Mouse (Mus musculus) limb, embryonic 13.5 days (tissue): Measurements from ENCODE around the gene Nfia. TPM values are rescaled to one million over a fixed set of nuclear protein-coding genes. Genes with fewer than 3 reads are reported as not detected.

Source experiments
- ATAC-seq: fragments of 200-750 bp; cut with Nextera tagmentation; 2 replicates; pipeline ENCODE4 v1.8.0; 2017; ENCODE audit warnings: low read depth, moderate number of reproducible peaks, moderate TSS enrichment; ENCODE audit not compliant: low FRiP score
- H3K27ac ChIP-seq: fragments of 300-500 bp; sonication (generic); 2 replicates; pipeline ENCODE4 v1.5.1; 2015; ENCODE audit warnings: inconsistent platforms, mild to moderate bottlenecking, moderate library complexity
- H3K27me3 ChIP-seq: fragments of 300-500 bp; sonication (generic); 2 replicates; pipeline ENCODE4 v1.6.1; 2015; ENCODE audit warnings: mild to moderate bottlenecking, inconsistent platforms
- H3K36me3 ChIP-seq: fragments of 300-500 bp; sonication (generic); 2 replicates; pipeline ENCODE4 v1.6.1; 2015; ENCODE audit warnings: inconsistent platforms, mild to moderate bottlenecking, moderate library complexity
- H3K4me1 ChIP-seq: fragments of 300-500 bp; sonication (generic); 2 replicates; pipeline ENCODE4 v1.6.1; 2015; ENCODE audit warnings: inconsistent platforms
- H3K4me2 ChIP-seq: fragments of 300-500 bp; sonication (generic); replicated peaks from 2 replicates; pipeline ENCODE4 v1.6.1; 2015; ENCODE audit warnings: inconsistent platforms, mild to moderate bottlenecking, moderate library complexity
- H3K4me3 ChIP-seq: fragments of 300-500 bp; sonication (generic); 2 replicates; pipeline ENCODE4 v1.5.1; 2015; ENCODE audit warnings: moderate library complexity, mild to moderate bottlenecking, inconsistent platforms
- H3K9ac ChIP-seq: fragments of 300-500 bp; sonication (generic); 2 replicates; pipeline ENCODE4 v1.6.1; 2015; ENCODE audit warnings: mild to moderate bottlenecking, inconsistent platforms
- H3K9me3 ChIP-seq: fragments of 300-500 bp; sonication (generic); 2 replicates; pipeline ENCODE4 v1.6.1; 2016; ENCODE audit warnings: inconsistent platforms
- WGBS: fragments of 180-500 bp; shearing (Covaris S2); methylation state at CpG from one replicate; pipeline ENCODE4 v1.1.7; 2015; 5-methylcytosine and 5-hydroxymethylcytosine counted together
- polyA plus RNA-seq: library from polyadenylated mRNA; unstranded; fragments of >200 nt; fragmentation: Nextera tagmentation; extraction: Ambion mirVana; gene quantifications from 2 replicates; pipeline ENCODE4 v1.2.1, GENCODE M21; 2015

The Nfia gene
- polyA plus RNA-seq, 1 experiment from 2014 or later: 88.3 TPM

GRCm38 (mm10) chr4:97751483-97752251, 20.9 kb upstream of the Nfia start:
- peak overlapping the region; percentile 70 for H3K27ac ChIP-seq
- peak overlapping the region; percentile 51 for H3K4me3 ChIP-seq
- H3K27me3 ChIP-seq: peaks cover 5% of the 10 kb centered on the region
- peaks cover 57% of the 10 kb centered on the region for H3K4me1 ChIP-seq
- no peaks in the 10 kb centered on the region for H3K36me3 ChIP-seq
- H3K4me2 ChIP-seq: peak overlapping the region; percentile 94
- ATAC-seq: peak; percentile 45
- under 1% methylated on average over 40 of the region's 40 CpGs for WGBS
- no peaks in the 10 kb centered on the region for H3K9me3 ChIP-seq
- peak overlapping the region; percentile 76 for H3K9ac ChIP-seq

GRCm38 (mm10) chr4:97752276-97753010, 20.1 kb upstream of the Nfia start:
- Histone ChIP-seq H3K4me1 (peaks cover 58% of the 10 kb centered on the region), H3K9ac (peak overlapping the region; percentile 76), H3K27me3 (peaks cover 5% of the 10 kb centered on the region), H3K4me3 (peak overlapping the region; percentile 51), H3K4me2 (peak overlapping the region; percentile 94), H3K9me3 (no peaks in the 10 kb centered on the region), H3K27ac (peak overlapping the region; percentile 70; the same call in 1 of the 2 replicates), H3K36me3 (no peaks in the 10 kb centered on the region)
- ATAC-seq: no peak
- WGBS: 40% methylated on average over 5 of the region's 5 CpGs

DNA sequence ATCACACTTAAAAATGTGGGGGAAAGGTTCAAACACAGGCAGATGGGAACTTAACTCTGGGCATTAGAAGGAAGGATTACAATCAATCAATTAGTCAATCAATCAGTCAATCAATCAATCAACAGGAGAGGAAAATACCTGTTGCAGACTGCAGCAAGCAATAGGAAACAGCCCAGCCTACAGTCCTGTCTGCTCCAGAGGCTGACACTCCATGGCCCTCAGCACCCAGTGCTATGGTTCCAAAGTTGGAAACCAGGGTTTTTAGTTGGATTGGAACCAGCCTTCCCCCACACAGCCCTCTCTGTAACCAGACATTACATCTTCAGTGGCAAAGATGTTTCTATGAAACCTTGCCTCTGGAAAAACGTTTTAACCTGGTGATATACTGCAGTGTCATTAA, 19.0 kb upstream of the Nfia start:
- Histone ChIP-seq H3K4me1 (peaks cover 62% of the 10 kb centered on the region), H3K9me3 (no peaks in the 10 kb centered on the region), H3K27ac (no peak overlapping the region), H3K4me3 (no peak overlapping the region), H3K27me3 (peaks cover 5% of the 10 kb centered on the region), H3K4me2 (0 out of 2 replicates have a peak overlapping the region, but pooled peaks have one; percentile 34), H3K9ac (no peak overlapping the region), H3K36me3 (no peaks in the 10 kb centered on the region)
- no peak for ATAC-seq
- 15% methylated on average over 1 of the region's 1 CpGs for WGBS

- WGBS: 37% methylated on average over 12 of the region's 12 CpGs
- no peak overlapping the region; the same call in 1 of the 2 replicates for H3K9ac ChIP-seq
- ATAC-seq: no peak
- peak overlapping the region; percentile 34; the same call in 1 of the 2 replicates for H3K4me2 ChIP-seq
- H3K4me3 ChIP-seq: no peak overlapping the region
- no peaks in the 10 kb centered on the region for H3K9me3 ChIP-seq
- H3K36me3 ChIP-seq: no peaks in the 10 kb centered on the region
- H3K4me1 ChIP-seq: peaks cover 69% of the 10 kb centered on the region
- H3K27me3 ChIP-seq: peaks cover 5% of the 10 kb centered on the region
- H3K27ac ChIP-seq: peak overlapping the region; percentile 22; the same call in 1 of the 2 replicates
Measured at GRCm38 (mm10) chr4:97754241-97754640, 18.3 kb upstream of the Nfia start.

- Histone ChIP-seq H3K36me3 (no peaks in the 10 kb centered on the region), H3K9ac (peak overlapping the region; percentile 73), H3K9me3 (no peaks in the 10 kb centered on the region), H3K4me2 (peak overlapping the region; percentile 70), H3K27me3 (peaks cover 5% of the 10 kb centered on the region), H3K4me3 (peak overlapping the region; percentile 58), H3K27ac (peak overlapping the region; percentile 82), H3K4me1 (peaks cover 55% of the 10 kb centered on the region)
- under 1% methylated on average over 33 of the region's 38 CpGs for WGBS
- peak; percentile 78 for ATAC-seq
Measured at GRCm38 (mm10) chr4:97757207-97757977, 15.1 kb upstream of the Nfia start.

DNA sequence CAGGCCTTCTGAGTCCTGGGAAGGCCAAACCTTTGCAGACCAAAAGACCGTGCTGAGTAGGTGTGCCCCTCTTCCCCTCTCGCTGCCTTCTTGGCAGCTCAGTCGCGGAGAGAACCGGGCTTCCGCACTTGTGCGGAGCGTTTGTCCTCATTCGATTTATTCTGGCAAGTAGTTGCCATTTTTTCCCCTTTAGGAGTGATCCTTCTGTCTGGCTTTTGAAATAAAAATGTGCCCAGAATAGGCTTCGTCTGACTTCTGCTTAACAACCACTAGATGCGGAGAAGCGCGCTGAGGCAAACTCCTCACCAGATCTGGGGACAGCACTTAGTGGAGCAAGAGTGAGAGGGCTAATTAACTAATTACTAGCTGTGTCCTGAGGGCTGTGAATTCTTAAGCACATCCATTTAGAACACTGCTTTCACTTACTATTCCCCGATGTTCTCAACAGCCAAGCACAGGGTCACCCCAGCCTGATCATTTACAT, 14.5 kb upstream of the Nfia start:
- WGBS: under 1% methylated on average over 14 of the region's 14 CpGs
- H3K27me3 ChIP-seq: peaks cover 5% of the 10 kb centered on the region
- ATAC-seq: peak; percentile 17; the same call in 1 of the 2 replicates

DNA sequence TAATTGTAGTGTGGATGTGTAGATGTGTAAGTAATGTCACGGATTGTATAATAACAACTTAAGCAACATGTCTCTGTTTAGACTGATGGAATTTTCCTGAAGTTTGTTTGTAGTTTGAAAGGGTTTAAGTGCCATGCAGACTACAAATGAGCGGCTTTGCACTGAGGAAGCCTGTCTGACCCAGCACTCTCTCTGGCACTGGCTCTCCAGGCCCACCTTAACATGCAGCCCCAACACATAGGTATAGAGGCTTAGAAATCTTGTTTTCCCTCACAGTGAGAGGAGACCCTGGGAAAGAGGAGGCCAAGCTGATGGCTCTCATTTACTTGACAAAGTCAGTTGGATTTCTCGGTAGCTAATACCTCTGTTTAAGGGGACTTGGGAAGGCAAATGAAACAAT, 13.9 kb upstream of the Nfia start:
- H3K27me3 ChIP-seq: peaks cover 5% of the 10 kb centered on the region
- H3K27ac ChIP-seq: no peak overlapping the region
- peak overlapping the region; percentile 58 for H3K4me3 ChIP-seq

More for the DNA sequence above, 14.5 kb upstream of the Nfia start:
- H3K4me1 ChIP-seq: peaks cover 49% of the 10 kb centered on the region
- H3K4me2 ChIP-seq: peak overlapping the region; percentile 70
- H3K36me3 ChIP-seq: no peaks in the 10 kb centered on the region
- no peaks in the 10 kb centered on the region for H3K9me3 ChIP-seq
- peak overlapping the region; percentile 58 for H3K4me3 ChIP-seq
- H3K9ac ChIP-seq: peak overlapping the region; percentile 73
- H3K27ac ChIP-seq: peak overlapping the region; percentile 82

GRCm38 (mm10) chr4:97764616-97765015, 7.9 kb upstream of the Nfia start:
- 30% methylated on average over 4 of the region's 4 CpGs for WGBS
- no peak for ATAC-seq
- H3K36me3 ChIP-seq: no peaks in the 10 kb centered on the region
- H3K4me2 ChIP-seq: no peak overlapping the region
- no peaks in the 10 kb centered on the region for H3K27me3 ChIP-seq
- H3K27ac ChIP-seq: no peak overlapping the region
- H3K9ac ChIP-seq: no peak overlapping the region
- no peaks in the 10 kb centered on the region for H3K9me3 ChIP-seq
- H3K4me3 ChIP-seq: no peak overlapping the region
- H3K4me1 ChIP-seq: 0 out of 2 replicates have a peak, but pooled peaks cover under 1% of the 10 kb centered on the region

More for the DNA sequence above, 13.9 kb upstream of the Nfia start:
- H3K4me2 ChIP-seq: peak overlapping the region; percentile 70
- peak overlapping the region; percentile 73 for H3K9ac ChIP-seq
- no peaks in the 10 kb centered on the region for H3K9me3 ChIP-seq
- H3K36me3 ChIP-seq: no peaks in the 10 kb centered on the region
- no peak for ATAC-seq
- 44% methylated on average over 3 of the region's 3 CpGs for WGBS
- H3K4me1 ChIP-seq: peaks cover 45% of the 10 kb centered on the region

- H3K4me2 ChIP-seq: no peak overlapping the region
- H3K9ac ChIP-seq: no peak overlapping the region
- WGBS: 76% methylated on average over 4 of the region's 4 CpGs
- ATAC-seq: no peak
- no peak overlapping the region for H3K4me3 ChIP-seq
- H3K27me3 ChIP-seq: no peaks in the 10 kb centered on the region
- no peaks in the 10 kb centered on the region for H3K36me3 ChIP-seq
- H3K27ac ChIP-seq: no peak overlapping the region
- no peaks in the 10 kb centered on the region for H3K4me1 ChIP-seq
- H3K9me3 ChIP-seq: no peaks in the 10 kb centered on the region
Measured at GRCm38 (mm10) chr4:97765341-97766020, 7.1 kb upstream of the Nfia start.

- ATAC-seq: no peak
- H3K27ac ChIP-seq: no peak overlapping the region
- no peaks in the 10 kb centered on the region for H3K4me1 ChIP-seq
- H3K4me3 ChIP-seq: no peak overlapping the region
- H3K27me3 ChIP-seq: no peaks in the 10 kb centered on the region
- H3K36me3 ChIP-seq: no peaks in the 10 kb centered on the region
- H3K9me3 ChIP-seq: no peaks in the 10 kb centered on the region
- 84% methylated on average over 3 of the region's 3 CpGs for WGBS
- no peak overlapping the region for H3K4me2 ChIP-seq
- H3K9ac ChIP-seq: no peak overlapping the region
Measured at GRCm38 (mm10) chr4:97766100-97766499, 6.4 kb upstream of the Nfia start.

DNA sequence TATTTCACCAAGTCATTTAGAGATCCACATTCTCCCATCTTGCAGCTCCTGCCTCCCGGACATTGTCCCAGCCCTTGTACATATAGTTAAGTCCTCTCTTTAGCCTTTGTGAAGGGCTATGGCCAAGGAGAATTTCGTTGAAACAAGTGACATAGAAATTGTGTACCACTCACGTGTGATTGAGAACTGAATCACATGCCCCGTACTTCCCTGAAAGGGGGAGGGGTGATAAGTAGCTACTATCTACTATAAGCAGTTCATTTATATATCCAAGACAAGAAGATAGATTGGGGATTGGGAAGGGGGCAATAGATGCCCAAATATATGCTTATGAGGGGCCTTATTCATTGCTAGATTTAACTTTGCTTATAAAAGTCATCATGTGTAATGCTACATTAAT, 5.5 kb upstream of the Nfia start:
- 81% methylated on average over 4 of the region's 4 CpGs for WGBS
- no peak for ATAC-seq

More for the DNA sequence above, 5.5 kb upstream of the Nfia start:
- Histone ChIP-seq H3K36me3 (no peaks in the 10 kb centered on the region), H3K9ac (no peak overlapping the region), H3K27me3 (no peaks in the 10 kb centered on the region), H3K27ac (no peak overlapping the region), H3K4me3 (no peak overlapping the region), H3K4me1 (peaks cover 4% of the 10 kb centered on the region), H3K4me2 (no peak overlapping the region), H3K9me3 (no peaks in the 10 kb centered on the region)
